Mouse (Mus musculus) T-helper 17 cell (primary cell): ENCODE results near the gene Exoc1.

Experiments used
- in situ Hi-C, 2 experiments: fragments of 300-600 bp; cut with MboI, MseI; formaldehyde crosslinking; loops; 1 replicate in 1 of 2; 2 replicates in 1 of 2; pipeline ENCODE4 v1.15.1; 2025; ENCODE audit warnings: high pct_unique_total_duplicates in 2 of 2

The Exoc1 gene

DNA sequence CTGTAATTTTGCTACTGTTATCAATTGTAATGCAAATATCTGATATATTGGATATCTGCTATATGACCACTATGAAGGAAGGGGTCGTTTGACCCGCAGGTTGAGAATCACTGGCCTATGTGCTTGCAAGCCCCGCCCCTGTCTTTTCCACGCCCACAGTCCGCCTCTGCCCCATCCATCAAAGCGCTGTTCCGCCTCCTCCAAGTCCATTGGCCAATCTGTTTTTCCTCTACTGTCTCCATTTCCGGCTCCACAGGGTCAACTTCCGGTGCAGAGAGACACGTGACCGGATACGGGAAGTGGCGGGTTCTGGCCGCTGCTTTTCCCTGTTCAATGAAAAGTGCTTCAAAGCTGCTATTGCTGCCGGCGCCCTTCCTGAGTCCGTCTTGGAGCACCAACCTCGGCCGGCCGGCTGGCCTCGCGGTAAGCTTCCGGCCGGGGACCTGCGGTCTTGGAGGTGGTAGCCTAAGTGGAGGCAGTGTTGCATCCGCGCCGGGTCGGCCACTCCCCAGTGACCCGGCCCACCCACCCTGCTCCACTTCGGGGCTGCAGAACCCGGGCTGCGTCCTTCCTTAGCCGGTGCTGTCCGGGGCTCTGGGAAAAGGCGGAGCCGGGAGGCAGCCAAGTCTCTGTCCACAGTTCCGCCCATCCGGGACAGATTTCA is at the start of gene Exoc1:
Exoc1 (plus strand) TSS at position 272 of the 664 bp plus-strand sequence.
- in situ Hi-C loops, result no loop called here

DNA sequence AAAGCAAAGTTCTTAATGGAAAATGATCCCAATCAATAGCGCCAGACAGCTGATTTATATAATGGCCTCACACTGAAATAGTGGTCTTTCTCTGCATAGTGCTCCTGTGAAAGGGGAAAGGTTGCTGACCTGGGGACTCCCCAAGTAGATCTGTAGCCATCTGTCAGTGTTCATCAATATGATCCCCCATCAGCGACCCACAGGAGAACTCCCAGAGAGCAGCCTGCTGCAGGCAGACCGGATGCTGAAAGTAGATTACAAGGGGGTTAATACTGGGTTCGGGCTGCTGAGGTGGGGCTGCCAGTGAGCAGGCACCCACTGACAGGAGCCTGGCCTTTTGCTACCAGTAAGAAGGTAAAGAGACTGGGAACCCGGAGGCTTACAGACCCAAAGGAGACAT is 45.3 kb upstream of the Exoc1 start, which contains the start of gene Gm7271:
Gm7271 (plus strand) TSS at position 230 of the 400 bp plus-strand sequence.
- in situ Hi-C loops, result no loop called here

DNA sequence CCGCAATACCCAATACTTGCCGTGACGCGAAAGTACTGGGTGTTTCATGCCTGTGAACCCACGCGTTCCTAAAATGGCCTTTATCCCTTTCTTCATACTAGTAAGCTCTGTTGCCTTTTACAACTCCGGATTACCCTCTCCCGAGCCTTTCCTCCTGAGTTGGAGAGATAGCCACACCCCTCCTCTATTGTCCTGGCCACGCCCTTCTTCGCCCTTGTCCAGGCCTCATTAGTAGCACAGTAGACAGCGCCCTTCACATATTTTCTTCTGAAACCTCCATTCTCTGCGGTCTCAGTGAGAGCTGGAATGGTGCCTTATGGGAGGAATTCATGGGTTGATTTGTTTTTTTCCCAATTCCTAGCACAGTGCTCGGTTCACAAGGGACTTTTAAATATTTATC is 34.0 kb upstream of the Exoc1 start:
- in situ Hi-C loops, result no loop called here

DNA sequence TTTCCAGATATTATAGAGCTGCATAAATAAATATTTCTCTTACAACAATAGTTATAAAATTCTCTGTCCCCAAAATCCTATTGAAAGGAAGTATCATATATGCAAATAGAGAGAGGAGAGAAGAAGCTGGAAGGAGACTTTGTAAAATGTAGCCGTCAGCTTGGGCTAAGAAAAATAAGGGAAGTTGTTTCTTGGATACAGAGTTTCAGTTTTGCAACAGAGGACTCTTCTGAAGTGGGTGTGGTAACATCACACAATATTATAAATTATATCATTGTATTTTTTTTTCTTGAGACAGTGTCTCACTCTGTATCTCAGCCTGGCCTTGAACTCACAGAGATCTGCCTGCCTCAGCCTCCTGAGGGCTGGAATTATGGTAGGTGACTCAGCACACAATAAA is 6.7 kb upstream of the Exoc1 start:
- in situ Hi-C loops, result no loop called here

DNA sequence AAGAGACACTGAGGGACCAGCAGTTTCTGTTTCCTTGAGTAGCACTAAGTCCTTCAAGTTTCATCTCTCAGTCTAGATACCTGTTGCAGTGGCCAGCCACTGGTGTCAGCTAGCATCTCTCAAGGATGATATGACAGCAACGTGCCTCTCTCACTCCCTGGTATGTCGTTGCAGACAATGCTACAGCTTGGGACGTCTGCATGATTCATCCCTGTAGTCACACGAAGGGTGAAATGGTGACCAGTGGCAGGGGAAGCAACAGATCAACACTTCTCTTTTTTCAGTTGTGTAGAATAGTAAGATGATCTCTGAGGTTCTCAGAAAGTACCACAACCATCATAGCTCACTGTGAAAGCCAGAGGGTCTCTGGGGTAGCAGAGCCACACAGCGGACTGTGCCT is 4.5 kb upstream of the Exoc1 start:
- in situ Hi-C loops, result no loop called here

DNA sequence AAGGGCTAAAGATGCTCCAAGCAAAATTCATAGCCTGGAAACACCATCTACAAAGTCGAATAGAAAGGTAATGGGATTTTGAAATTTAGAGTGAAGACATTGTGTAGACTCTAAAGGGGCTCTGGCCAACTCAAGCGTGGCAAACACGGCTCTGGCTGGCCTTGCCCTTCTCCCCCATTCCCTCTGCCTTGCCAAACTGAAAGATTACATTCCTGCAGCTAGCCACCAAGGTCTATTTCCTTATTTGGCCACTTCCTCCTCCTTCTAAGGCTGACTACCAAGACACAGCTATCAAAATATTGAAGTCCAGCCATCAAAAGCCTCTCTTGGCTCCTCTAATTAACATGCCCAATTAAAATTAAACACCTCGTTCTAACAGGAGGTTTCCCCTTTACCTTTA is 4.0 kb upstream of the Exoc1 start:
- in situ Hi-C loops, result no loop called here

DNA sequence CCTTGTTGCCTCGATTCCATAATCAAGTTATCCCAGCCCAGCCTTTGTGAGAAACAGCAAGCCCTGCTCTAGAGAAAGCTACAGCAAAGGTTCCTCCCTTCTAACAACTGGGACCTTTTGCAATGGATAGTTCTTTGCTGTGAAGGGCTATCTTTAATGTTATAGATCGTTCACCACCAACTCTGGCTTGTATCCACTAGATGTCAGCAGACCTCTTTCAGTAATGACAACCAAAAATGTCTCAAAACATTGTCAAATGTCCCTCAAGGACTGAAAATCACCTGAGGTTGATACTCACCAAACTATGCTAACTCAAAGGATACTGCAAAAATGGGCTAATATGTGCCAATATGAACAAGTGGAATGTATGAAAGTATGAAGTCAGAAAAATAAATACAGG is 3.3 kb upstream of the Exoc1 start:
- in situ Hi-C loops, result no loop called here

DNA sequence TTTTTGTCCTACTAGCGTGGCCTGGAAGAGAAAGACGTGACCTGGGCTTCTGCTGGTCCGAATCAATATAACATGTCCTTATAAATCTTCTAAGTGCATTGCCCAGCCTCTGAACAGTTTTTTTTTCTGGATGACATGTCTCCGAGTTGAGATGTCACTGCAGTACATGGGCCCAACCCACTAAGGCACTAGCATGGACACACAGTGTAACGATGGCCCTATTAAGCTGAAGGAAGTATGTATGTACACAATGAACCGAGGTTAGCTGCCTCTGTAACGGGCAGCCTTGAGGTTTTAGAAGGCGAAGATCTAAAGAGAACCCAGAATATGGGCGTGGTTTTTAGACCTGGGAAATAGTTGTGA is 574 bp downstream of the Exoc1 start:
- in situ Hi-C loops, result loop anchor here (10.0 kb wide), 3 partner anchors 225 to 1995 kb away; partner anchors contain the start of genes Clock (in 1 of the 2), Fip1l1 (in 1 of the 2), Scfd2 (in 1 of the 2) and Tmem165 (in 1 of the 2)

DNA sequence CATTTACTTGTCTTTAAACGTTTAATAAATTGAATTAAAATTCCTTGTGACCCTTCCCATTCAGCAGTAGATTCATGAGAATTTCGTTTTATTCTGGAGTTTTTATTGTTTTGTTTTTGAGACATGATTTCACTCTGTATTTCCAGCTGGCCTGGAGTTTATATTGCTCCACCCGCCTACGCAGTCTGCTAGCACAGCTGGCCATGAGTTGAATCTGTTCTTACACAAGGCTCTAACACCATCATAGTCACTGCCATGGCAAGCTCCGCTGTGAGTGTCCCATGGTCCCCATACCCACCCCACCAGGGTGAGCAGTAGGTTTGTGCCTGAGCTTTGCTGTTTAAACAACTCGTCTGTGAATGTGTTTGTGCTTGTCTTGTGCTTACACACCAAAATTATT is 4.1 kb downstream of the Exoc1 start:
- in situ Hi-C loops, result loop anchor here (10.0 kb wide), 3 partner anchors 228 to 1998 kb away; partner anchors contain the start of genes Clock (in 1 of the 2), Fip1l1 (in 1 of the 2), Scfd2 (in 1 of the 2) and Tmem165 (in 1 of the 2)

DNA sequence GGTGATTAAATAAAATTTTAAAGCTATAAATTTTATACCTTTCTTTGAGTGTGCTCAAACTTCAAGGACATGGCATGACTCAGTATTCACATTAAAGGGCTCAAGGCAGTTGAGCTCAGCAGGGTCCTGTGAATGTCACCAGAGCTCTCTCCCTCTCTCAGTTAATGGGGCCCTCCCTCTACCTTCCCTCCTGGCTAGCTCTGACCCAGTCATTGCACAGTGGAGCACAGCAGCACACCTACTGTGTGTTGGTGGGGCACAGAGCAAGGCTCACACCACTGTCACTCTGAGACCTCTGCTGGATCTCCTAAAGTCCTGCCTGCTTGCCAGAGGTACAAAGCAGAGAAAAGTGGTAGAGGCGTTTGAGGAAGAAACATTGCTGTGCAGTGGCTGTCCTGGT is 7.1 kb downstream of the Exoc1 start:
- in situ Hi-C loops, result loop anchor here (10.0 kb wide), 3 partner anchors 231 to 2001 kb away; partner anchors contain the start of genes Clock (in 1 of the 2), Fip1l1 (in 1 of the 2), Scfd2 (in 1 of the 2) and Tmem165 (in 1 of the 2)

DNA sequence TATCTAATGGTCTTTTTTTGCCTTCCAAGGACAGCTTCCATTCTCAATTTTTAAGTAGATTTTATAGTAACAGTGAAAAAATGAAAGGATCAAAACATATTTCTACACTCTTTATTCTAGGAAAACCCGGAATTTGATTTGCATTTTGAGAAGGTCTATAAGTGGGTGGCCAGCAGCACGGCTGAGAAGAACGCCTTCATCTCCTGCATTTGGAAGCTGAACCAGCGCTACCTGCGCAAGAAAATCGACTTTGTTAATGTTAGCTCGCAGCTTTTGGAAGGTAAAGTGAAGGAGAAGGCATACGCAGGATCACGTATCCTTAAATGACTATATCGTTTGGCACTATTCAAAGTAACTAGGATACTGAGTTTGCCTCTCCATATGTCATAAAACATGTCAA is 8.5 kb downstream of the Exoc1 start:
- in situ Hi-C loops, result loop anchor here (10.0 kb wide), 3 partner anchors 233 to 2003 kb away; partner anchors contain the start of genes Clock (in 1 of the 2), Fip1l1 (in 1 of the 2), Scfd2 (in 1 of the 2) and Tmem165 (in 1 of the 2)

DNA sequence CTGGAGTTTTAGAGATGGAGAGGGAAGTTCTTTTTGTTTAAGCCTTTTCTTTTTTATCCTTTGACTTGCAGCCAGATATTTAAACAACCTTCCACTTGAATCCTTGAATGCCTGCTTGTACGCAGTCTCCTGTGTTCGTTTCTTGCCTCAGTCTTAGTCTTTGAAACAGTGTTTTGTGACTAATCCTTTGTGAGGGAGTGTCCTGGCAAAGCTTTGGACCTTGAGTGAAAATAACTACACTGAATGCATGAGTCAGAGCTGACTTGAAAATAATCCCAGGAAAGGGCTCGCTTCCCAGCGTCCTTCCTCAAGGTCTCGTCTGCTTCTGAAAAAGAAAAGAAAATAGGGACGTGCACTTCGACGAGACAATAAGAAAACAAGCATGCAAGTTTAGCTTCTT is 11.1 kb downstream of the Exoc1 start:
- in situ Hi-C loops, result no loop called here

DNA sequence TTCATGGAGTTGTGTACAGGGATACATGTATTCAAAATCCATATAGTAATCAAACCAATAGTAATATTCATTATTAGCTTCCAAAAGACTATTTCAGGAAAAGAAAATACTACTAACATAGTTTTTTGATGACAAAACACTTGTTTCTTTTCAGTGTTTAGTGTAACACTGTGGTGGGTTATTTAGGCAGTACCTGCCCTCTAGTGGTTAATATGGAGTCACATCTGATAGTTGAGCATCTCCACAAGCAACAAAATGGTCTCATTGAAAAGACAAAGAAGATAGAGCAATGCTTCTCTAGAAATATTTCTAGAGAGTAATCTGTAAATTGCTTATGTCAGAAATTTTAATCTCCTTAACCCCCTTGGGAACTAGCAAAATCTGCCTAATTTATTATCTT is 11.7 kb downstream of the Exoc1 start:
- in situ Hi-C loops, result no loop called here

DNA sequence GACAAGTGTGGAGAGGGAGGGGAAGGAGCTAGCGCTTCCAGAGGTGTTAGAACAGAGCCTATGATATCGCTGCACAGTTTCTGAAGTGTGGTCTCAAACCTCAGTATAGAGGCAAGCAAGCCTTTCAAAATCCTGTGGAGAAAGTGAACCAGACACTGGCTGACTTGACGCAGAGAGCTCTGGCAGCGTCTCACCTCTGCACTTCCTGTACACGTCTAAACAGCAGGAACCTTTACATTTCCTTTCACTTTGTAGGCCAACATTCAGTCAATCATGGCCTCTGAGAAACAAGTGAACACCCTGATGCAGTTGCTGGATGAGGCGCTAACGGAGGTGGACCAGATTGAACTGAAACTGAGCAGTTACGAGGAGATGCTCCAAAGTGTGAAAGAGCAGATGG is 14.1 kb downstream of the Exoc1 start:
- in situ Hi-C loops, result no loop called here

DNA sequence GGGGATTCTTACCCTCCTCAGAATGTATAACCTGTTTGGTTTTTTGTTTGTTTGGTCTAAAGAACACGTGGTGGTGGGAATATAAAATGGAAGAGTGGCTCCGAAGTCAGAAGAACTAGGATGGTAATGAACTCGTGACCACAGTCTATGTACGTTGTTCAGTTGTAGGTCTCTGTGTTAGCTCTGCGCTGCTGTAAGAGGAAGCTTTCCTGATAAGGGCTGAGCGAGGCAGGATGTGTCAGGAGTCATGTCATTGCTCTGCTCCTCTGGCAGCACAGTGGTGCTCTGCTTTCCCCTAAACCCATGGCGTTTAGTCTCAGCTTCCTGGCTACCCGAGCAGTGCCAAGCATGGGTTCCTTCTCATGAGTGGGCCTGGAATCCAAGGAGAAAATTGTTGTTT is 21.3 kb downstream of the Exoc1 start:
- in situ Hi-C loops, result loop anchor here in 1 of 2 experiments (10.0 kb wide), 1 partner anchor 1986 kb away; no protein-coding TSS in a partner anchor

DNA sequence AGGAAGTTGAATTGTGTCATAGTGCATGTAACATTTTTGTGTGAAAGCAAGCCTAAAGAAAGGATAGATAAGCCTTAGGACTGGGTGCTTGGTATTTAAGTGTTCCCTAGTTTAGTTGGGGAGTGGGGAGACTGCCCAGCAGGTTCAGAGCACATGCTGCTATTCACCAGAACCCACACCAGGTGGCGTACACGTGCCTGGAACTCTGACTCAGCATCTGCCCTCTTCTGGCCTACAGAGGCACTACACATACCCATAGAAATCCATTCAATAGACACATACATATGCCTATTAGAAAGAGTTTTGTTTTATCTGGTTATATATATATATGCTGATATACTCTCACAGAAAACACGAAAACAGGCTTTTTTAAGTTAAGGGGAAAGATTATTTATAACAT is 36.2 kb downstream of the Exoc1 start:
- in situ Hi-C loops, result loop anchor here in 1 of 2 experiments (10.0 kb wide), 1 partner anchor 289 kb away; no protein-coding TSS in a partner anchor

DNA sequence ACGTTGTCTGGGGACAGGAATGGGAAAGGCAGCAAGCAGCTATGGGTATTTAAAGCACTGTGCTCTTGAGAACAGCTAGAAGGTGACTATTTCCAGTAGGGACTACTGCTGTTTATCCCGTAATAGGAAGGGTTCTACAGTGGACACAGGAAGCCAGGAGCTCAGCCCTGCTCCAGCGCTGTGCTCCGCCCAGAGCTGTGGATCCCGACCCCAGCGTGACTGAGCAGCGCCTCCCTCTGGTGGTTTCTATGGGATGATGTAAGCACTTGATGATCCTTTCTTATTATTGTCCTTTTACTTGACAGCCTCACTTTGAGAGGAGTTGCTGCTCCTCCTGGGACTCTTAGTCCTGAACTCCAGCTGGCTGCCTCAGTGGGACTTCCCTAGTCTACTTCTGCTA is 45.1 kb downstream of the Exoc1 start:
- in situ Hi-C loops, result loop anchor here in 1 of 2 experiments (10.0 kb wide), 1 partner anchor 271 kb away; no protein-coding TSS in a partner anchor

DNA sequence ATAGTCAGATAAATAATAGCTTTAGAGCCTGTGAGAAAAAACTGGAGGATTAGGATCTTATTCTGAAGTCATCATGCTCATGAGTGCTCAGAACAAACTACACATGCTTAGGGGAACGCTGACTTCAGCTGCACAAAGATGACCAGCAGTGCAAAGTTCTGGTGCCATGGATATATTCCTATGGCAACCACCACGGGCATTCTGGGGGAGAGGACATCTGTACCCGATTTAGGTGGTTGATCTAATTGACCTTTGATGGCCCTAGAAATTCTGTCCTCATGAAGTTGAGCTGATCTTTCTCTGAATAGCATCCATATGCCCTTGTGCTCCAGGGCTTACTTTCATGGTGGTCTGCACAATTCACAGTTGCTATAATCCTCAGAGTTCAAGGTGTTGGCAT is 47.9 kb downstream of the Exoc1 start:
- in situ Hi-C loops, result loop anchor here in 1 of 2 experiments (10.0 to 25.0 kb wide), 2 partner anchors 268 to 635 kb away; partner anchors contain the start of gene Spink2

DNA sequence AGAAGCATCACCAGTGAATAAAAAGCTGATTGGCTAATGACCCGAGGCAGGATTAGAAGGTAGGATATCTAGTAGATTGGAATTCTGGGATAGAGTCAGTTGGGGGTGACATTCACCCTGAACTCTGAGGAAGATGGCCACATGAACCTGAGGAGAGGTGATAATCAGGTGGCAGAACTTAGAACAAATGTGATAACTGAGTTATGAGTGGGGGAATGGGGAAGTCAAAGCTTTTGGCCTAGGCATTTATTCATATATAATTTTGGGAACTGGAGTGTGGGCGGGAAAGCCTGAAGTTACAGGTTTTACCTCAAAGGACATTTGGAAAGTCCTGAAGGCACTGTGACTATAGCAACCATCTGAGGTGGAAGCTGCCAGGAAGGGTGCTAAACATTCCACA is 56.3 kb downstream of the Exoc1 start:
- in situ Hi-C loops, result loop anchor here in 1 of 2 experiments (25.0 kb wide), 1 partner anchor 627 kb away; the partner anchor contains the start of gene Spink2

DNA sequence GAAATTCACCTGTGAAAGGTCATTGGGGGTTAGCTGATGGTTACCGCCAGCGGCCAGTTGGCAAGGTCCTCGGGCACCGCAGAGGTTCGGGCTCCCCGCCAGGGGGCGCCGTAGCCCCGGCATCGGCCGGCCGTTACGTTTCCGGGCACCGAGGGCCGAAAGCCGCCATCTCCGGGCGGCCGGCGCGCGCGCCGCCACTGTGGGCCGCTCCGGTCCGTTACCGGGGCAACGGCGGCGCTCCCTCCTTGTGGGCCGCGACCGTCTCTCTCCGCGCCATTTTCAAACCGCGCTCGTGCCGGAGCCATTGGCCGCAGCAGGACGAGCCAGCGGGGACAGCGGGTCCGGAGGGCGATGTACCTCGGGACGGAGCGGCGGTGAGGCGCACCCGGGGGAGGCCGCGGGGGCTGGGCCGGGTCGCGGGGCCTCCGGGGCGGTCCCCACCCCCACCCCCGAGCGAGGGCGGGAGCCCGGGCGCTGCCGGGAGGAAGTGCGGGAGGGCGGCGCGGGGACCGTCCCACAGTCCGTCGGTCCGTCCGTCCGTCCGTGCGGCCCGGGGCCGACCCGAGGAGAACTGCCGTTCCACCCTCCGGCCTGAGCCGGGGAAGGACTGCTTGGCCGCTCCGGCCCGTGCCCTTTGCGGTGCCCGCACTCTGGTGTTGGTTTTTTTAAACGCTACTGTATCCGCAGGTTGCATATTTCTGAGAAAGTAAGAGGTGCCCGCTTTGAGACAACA is 59.6 kb downstream of the Exoc1 start, which contains the start of gene Cep135:
Cep135 (plus strand) TSS at position 148 of the 733 bp plus-strand sequence.
- in situ Hi-C loops, result loop anchor here in 1 of 2 experiments (25.0 kb wide), 1 partner anchor 624 kb away; the partner anchor contains the start of gene Spink2

DNA sequence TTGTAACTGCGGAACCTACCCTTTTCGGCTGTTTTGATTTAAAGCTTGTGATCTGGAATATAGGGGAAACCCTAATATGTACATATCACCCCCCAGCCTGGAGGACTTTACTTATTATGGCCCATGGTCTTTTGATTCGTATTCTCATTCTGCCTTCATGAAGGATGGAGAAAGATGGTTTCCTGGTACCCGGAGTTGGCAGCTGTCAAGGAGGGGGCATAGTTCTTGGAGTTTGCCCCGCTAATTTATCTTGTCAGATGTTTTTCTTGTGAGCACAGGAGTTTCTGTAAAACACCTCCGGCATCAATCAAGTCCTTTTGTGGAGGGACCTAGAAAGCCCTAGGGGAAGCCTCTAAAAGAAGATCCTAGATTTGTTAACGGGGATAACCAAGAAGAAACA is 60.2 kb downstream of the Exoc1 start:
- in situ Hi-C loops, result loop anchor here in 1 of 2 experiments (25.0 kb wide), 1 partner anchor 623 kb away; the partner anchor contains the start of gene Spink2

DNA sequence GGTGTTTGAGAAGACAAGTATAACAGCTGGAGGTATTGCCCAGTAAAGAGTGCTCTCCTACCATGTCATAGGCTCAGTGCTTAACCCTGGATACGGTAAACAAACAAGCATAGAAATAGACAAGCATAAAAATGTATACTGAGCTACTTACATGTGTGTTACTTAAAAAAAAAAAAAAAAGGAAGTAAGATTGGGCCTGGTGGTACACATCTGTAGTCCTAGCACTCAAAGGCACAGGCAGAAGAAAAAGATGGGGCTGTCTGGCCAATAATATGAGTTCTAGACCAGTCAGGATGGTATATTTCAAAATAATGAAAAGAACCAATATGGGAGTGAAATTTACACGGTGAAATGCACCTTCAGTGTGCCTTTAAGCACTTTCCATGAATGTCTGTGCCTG is 60.9 kb downstream of the Exoc1 start:
- in situ Hi-C loops, result loop anchor here (5.0 to 25.0 kb wide), 2 partner anchors 252 to 622 kb away; partner anchors contain the start of gene Spink2 (in 1 of the 2)
